Mouse (Mus musculus): Measurements from ENCODE around the gene Greb1.

Greb1 gene

DNA sequence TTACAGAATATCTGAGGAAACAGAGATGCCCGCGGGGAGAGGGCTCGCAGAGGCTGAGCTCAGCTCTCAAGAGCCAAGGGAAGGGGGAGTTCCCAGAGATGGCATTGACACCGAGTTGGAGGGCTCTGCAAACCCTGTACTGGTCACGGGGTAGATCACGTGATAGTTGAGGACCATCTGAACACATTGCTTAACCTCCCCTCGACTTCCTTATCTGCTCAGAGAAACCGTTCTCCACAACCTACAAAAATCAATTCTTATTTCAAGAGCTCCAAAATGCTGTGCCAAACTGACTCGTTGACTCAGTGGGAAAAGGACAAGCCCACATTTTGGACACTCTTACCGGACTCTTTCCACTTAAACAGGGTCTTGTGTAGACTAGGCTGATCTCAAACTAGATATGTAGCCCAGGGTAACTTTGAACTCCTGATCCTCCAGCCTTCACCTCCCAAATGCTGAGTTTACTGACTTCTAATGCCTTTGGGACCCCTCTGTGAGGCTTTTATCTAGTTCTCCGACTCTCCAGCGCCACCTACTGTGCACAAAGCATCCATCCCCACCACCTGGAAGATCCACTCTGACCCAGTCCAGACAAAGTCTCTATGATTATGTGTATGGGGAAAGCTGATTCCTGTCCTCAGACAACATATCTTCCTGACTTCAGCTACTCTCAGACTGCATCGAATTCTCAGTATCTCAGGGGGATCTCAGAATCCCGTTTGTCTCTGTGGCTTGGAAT, 166.4 kb downstream of the Greb1 start:
- DNase-seq (ENCODE audit: low spot score in 2 of 2) = no peak

DNA sequence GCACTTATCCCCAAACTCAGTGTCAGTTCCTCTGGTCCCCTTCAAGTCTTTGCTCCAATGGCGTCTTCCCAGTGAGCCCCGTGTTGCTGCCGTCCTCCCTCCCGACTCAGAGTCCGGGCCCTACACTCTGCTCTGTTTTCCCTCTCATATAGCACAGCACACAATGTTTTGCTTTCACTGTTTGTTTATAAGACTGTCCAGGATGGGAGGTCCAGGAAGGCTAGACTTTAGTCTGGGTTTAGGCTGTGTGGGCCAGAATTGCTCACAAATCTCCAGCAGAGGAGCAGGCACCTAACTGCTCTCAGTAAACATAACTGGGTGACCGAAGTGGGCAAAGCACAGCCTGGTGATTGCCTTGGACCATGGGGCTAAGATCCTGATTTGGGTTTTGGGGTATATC, 167.5 kb downstream of the Greb1 start:
- DNase-seq (ENCODE audit: low spot score in 2 of 2) = no peak

DNA sequence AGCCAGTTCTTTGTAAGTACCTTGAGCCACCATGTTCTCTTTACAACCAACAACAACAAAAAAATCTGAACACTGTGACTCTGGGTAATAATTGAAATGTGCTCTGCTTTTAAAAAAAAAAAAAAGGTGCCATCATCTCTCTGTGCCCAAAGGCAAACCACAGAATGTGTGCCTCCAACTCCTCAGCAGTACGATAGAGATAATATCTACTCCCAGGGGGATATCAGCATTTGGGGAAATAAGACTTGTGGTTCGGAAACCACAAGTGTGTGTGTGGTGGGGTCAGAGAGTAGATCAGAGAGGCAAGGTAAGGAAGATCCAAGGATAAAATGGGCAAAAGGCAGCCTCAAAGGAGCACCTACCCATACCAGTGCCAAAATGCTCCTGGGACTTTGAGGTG, 169.3 kb downstream of the Greb1 start:
- DNase-seq (ENCODE audit: low spot score in 2 of 2) = no peak

DNA sequence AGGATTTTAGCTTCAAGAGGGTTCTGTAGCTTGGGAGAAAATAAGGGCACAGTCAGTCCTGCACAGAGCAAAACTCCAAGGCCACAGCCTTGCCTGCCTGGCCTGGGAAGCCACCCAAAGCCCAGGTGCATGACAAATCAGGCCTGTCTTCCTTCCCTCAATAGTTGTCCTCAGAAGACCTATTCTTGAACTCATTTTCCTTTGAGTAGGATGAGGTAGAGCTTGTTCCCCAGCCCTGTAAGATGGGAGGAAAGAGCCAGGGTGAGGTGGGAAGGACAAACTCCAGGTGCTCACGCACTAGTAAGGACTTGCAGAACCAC, 169.9 kb downstream of the Greb1 start:
- DNase-seq (ENCODE audit: low spot score in 2 of 2) = no peak

DNA sequence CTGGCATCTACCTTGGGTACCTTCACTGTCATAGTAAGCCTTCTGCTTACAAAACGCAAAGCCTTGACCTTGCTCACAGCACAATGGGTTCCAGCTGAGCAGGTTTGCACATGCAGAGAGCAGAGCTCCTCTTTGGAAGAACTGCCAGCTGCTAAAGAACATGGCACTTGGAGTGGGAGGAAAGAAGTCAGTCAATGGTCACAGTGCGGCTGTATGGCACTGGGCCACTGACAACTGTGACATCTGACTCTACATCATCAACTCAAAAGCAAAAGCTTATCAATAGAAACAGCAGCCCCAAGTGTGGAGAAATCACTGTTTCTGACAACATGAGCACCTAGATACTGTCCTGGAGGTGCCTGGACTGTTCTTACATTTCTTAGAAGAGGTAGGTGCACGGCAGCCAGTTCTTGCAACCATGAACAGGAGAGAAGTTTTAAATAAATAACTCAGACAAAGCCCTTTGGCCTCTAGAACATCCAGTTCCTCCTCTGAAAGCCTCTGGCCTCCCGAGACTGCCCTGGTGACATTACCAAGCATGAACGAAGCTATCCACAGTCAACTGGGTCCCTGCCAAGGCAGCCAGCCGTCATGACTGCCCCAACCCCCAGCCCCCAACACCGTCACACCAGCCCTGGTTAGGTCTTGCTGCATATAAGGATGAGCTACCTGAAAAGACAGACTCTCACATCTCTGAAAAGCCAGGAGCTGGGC, 170.4 kb downstream of the Greb1 start:
- DNase-seq (ENCODE audit: low spot score in 2 of 2) = no peak

Data from urinary bladder, postnatal 4 days (tissue).